Mouse (Mus musculus): Measurements from ENCODE around the gene Sntn.

Sntn gene

GRCm38 (mm10) chr14:13670576-13670975, at the start of gene Sntn:
Gene Sntn (plus strand): TSS chr14:13670876.
- WGBS = 96% methylated on average over 2 of the region's 2 CpGs

GRCm38 (mm10) chr14:13649865-13650264, 20.8 kb upstream of the Sntn start:
- WGBS = 58% methylated on average over 1 of the region's 1 CpGs

GRCm38 (mm10) chr14:13651039-13651438, 19.6 kb upstream of the Sntn start:
- 75% methylated on average over 1 of the region's 1 CpGs for WGBS

GRCm38 (mm10) chr14:13651541-13652298, 19.0 kb upstream of the Sntn start:
- 38% methylated on average over 2 of the region's 2 CpGs for WGBS

- WGBS = 41% methylated on average over 1 of the region's 1 CpGs
These were observed 16.0 kb downstream of the Sntn start for GRCm38 (mm10) chr14:13686716-13687115.

- WGBS = 46% methylated on average over 2 of the region's 2 CpGs
These were observed 19.8 kb downstream of the Sntn start for GRCm38 (mm10) chr14:13690426-13690825.

- 60% methylated on average over 4 of the region's 4 CpGs for WGBS
These were observed 61.6 kb downstream of the Sntn start for GRCm38 (mm10) chr14:13732263-13732662.
